Mouse (Mus musculus) embryo, embryonic 10 days (tissue): Measurements from ENCODE around the gene Nek1.

Source experiments
- DNase-seq: peaks from one replicate; pipeline ENCODE4 v3.0.0-alpha.2; 2015; ENCODE audit warnings: low spot score

Gene Nek1

GRCm38 (mm10) chr8:60992910-60993638 is at the start of gene Nek1:
Gene Nek1 (plus strand): TSS chr8:60993195.
- peak; percentile 97 for DNase-seq

DNA sequence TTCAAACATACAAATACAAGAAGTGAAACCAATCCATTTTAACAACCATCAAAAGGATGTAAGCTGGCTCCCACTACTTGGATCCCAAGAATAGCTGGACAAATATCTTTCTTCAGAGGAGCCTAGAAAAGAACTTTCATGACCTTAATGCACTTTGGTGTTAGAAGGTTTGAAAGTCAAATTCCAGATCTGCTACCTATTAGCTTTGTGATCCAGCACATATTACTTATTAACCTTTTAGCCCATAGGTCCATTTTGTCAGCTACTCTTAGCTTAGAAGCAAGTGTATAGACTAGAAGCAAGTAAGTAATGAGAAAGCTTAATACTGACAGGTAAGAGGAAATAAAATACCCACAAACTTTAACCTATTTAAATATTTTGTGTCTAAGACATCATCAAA is 45.5 kb upstream of the Nek1 start:
- no peak for DNase-seq

GRCm38 (mm10) chr8:60949859-60950258 is 43.1 kb upstream of the Nek1 start:
- no peak for DNase-seq

GRCm38 (mm10) chr8:60951271-60951670 is 41.7 kb upstream of the Nek1 start:
- no peak for DNase-seq

- no peak for DNase-seq
Measured at GRCm38 (mm10) chr8:60951757-60952156, 41.2 kb upstream of the Nek1 start.

- no peak for DNase-seq
Measured at GRCm38 (mm10) chr8:60952803-60953202, 40.2 kb upstream of the Nek1 start.

DNA sequence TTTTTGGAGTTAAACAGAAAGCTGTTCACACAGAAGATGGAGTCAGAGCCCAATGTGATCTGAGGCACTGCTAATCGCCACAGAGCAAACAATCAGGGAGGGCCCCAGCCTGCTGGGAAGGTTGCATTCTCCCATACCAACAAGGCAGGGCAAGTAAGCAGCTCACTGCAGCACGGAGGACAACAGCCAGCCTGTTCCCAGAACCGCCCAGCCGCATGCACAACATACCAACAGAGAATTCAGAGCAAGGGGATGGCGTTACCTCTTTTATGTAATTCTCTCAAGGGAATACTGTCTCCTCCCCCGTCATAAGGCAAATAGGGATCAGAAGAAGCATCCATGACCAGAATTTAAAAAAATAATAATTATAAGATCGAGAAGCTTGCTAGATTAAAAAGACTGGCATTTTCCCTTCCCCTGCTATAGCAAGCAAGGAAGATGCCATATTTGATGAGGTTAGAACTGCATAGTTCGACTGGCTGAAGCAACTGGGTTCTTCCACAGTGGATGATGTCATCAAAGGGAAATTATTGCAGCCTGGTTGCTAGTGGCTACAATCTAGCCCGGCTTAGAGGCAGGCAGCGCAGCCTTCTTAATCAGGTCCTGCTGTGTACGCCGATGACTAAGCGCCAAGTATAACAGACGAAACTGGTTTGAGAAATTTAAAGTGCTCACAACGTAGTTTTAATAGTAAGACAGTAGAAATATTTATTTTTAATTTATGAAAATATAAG is 38.5 kb upstream of the Nek1 start:
- peak; percentile 94 for DNase-seq

- DNase-seq, result no peak
Measured at GRCm38 (mm10) chr8:60956847-60957246, 36.1 kb upstream of the Nek1 start.

DNA sequence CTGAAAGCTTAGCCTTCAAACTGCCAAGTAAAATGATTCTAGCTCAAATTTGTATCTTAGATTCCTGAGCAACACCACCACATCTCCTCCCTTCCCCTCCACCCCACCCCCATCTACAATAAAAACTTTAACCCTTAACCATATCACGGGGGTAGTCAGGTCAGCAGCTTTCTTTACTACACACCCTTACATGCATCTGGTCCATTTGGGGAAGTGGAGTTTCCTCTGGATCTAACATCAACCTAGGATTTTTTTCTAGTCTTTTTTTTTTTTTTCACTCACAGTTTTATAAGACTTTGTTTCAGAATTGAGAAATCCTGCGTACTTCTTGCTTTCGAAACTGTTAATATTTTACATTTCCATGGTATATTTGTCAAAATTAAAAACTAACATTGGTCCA is 30.2 kb upstream of the Nek1 start:
- no peak for DNase-seq

DNA sequence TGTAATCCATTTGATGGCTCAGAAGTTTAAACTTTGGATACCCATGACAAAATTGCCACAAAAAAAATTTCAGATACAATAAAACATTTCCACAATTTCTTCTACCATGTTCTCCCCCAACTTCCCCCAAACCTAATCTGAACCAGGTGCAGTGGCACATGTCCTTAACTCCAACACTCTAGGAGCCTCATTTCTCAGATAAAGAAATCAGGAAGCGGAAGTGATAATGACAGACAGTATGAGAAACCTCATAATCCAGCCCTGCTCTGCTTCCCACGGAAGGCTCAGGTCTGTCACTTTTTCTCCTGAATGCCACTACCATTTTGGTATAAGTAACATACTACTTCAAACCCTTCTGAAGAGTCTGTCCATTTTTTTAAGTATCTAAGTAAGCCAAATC is 29.1 kb upstream of the Nek1 start:
- no peak for DNase-seq

DNA sequence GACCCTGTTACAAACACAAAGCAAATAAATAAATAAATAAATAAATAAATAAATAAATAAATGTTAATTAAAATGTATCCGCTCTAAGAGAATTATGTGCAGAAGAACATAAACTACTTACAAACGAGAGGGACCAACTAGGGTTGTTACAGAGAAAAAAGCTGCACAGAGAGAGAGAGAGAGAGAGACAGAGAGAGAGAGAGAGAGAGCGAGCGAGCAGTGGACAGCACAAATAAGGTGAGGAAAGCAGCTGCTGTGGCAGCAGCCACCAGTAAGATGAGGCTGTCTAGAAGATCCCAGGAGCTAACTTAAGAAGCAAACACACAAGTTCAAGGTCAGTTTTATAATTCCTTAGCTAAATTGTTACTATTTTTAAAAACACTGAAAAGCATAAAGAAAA is 28.5 kb upstream of the Nek1 start:
- no peak for DNase-seq

GRCm38 (mm10) chr8:60965306-60965705 is 27.7 kb upstream of the Nek1 start:
- DNase-seq, result no peak

DNA sequence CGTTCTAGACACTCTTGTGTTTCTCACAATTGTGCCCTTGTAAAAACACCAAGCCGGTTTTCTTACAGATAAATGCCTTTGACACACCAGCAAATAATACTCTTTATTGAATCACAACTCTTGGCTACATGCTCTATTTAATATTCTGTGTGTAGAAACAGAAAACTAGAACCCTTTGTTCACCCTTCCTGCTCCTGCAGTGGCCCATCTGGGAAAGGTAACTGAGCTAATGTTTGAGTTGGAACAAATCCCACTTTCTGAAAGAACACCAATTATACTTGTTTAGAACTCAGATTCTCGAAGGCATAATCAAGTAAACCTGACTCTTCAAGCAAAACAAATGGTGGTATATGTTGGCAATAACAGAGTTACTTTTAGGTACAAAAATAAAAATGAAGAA is 27.3 kb upstream of the Nek1 start:
- DNase-seq, result no peak

DNA sequence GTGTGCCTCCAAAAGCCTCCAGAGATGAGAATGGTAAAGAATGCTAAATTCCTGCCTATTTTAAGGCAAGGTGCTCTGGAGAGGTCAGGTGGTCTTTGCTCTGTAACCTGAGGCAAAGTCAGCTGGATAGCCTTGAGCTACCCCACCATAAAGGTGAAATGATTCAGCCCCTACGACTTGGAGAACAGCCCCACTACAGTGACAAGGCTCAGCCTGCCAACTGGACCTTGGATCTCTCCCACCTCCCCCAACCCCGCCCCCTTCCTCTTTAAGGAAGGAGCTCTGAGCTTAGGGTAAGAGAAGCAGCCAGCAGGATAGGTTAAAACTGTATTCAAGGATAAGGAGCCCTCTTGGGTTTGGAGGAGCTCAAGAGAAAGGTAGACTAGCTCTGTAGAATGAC is 23.9 kb upstream of the Nek1 start:
- no peak for DNase-seq

DNA sequence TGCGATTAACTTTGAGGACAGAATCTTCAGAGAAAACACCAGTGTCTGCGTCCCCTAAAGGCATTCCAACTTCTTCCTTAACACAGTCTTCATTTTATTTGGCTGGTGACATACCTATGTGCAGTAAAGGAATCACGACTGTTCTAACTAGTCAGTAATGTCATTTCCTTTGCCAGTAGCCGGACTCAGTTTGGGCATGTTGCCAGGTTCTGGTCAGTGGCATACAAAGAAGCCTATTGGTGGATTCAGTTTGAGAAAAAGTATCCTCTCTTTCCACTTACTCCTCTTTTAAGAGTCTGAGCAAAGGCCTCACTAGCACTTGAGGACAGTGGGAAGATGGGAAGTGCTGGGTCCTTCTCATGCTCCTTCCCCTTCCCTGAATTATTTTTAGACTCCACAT is 21.2 kb upstream of the Nek1 start:
- DNase-seq, result no peak

DNA sequence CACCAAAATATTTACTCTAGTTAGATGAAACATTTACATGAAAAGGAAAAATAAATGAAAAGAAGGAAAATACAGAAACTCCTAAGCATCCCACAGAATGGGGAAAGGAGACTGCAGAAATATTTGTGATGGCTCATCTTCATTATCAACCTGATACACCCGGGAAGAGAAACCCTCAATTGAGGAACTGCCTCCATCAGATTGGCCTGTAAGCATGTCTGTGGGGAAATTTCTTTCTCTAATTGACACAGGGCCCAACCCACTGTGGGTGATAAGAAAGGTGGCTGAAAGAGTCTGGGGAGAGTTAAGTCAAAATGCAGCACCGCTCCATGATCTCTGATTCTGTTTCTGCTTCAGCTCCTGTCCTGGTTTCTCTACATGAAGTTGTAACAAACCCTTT is 19.5 kb upstream of the Nek1 start:
- no peak for DNase-seq

DNA sequence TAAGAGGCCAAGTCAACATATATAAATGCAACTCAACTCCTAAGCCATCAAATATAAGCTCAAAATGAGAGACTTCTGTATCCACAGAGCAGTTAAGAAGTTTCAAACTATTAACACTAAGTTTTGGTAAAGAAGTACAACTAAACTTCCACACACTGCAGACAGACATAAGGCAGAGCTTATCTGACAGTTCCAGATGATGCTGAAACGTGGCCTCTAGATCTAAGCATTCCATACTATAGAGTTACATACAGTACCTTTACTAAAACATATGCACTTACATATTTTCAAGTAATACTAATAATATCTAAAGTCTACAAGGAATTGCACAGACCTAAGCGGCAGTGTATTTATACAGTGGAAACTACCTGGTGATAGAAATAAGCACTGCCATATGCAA is 18.2 kb upstream of the Nek1 start:
- no peak for DNase-seq

- no peak for DNase-seq
Measured at GRCm38 (mm10) chr8:60976818-60977217, 16.2 kb upstream of the Nek1 start.

DNA sequence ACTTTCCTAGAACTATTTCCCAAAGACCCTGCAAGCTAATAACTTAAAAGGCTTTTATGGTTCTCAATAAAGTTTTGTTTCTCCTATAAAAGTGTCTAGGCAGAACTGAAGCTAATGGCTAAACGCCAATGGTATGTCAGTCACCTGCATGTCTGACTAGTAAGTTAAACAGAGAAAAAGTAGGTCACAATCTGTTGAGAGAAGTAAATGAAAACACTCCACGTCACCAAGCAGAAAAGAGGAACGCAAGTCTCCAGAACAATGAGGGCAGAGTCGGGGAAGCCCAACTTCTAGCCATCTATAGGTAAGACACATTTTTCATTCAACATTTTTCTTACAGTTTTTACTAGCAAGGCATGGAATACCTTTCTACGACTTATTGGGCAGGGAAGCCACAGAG is 14.5 kb upstream of the Nek1 start:
- DNase-seq, result no peak

- no peak for DNase-seq
Measured at GRCm38 (mm10) chr8:60981388-60981787, 11.6 kb upstream of the Nek1 start.

GRCm38 (mm10) chr8:60982701-60983687 is 10.0 kb upstream of the Nek1 start, which contains the start of gene Clcn3:
Gene Clcn3 (minus strand): TSS chr8:60983300.
- peak; percentile 100 for DNase-seq

DNA sequence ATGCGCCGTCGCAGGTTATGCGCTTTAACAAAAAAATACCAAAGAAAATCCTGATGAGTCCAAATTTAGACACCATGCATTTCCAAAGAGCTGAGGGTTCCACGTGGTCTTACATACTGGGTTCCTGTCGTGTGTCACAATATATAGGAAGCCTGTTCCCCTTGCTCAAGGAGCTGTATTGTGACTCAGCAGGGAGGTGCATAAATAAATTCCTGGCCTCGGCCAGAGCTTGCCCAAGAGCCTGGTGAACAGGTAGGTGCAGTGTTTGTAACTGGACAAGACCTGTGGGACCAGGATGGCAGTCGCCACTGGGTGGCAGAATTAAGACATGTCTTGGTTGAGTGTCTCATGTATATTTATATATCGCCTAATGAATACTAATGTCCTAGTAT is 9.3 kb upstream of the Nek1 start:
- DNase-seq, result peak; percentile 63
